Mouse (Mus musculus): Measurements from ENCODE around the gene Fads3. TPM values are rescaled to one million over a fixed set of nuclear protein-coding genes. Genes with fewer than 3 reads are reported as not detected.

Fads3 gene
- polyA plus RNA-seq, 1 experiment from 2014 or later = 1.2 TPM

DNA sequence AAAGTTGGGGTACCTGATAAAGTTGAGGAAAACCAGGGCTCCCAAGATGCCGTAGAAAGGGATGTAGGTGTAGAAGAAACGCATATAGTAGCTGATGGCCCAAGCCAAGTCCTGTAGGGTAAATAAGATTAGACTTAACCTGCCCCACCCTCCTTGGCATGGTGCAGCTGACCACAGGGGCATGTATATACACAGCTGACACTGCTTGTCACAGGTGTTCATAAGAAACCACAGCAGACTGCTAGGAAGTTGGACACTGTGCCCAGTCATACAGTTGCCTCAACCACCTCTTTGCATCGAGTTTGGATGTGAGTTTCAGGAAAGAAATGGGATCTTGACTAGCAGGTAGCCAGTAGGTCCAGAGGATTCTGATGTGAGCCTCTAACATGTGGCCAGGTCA is 25.1 kb downstream of the Fads3 start:
- no peak for DNase-seq (ENCODE audit: low spot score)

- no peak for DNase-seq (ENCODE audit: low spot score)
Observed at GRCm38 (mm10) chr19:10067701-10068100, 26.3 kb downstream of the Fads3 start.

DNA sequence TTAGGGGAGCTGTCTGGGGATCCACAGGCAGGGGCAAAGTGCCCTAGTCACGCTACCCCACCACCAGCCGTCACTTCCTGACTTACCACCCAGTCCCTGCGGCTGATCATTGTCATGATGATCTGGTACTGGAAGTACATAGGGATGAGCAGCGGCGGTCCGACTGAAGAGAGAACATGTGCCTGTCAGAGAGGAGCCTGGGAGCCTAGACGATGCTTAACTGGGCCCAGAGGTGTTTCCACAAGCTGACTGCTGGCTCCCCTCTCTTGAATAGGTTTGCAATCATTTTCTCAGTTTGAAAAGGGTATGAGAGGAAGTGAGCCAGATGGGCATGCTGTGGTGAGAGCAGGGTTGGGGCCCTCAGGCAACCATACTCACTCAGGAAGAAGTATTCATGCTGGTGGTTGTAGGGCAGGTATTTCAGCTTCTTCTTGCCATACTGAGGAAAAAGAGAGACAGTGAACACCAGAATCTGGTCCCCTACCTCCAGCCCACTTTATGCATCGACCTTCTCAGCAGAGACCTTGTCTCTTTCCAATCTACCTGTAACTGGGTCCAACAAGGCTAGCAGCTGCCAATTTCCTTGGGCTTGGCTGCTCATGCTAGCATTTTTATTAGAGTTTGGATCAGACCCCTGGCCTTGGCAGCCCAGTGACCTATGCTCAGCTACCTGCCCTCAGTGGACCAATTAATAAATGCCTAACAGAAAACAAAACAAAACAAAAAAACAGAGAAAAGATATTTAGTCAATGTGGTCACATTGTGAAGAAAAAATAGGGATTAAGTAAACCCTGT is 29.0 kb downstream of the Fads3 start:
- DNase-seq (ENCODE audit: low spot score) = peak; percentile 57

- DNase-seq (ENCODE audit: low spot score) = no peak
Observed at GRCm38 (mm10) chr19:10071166-10071565, 29.8 kb downstream of the Fads3 start.

DNA sequence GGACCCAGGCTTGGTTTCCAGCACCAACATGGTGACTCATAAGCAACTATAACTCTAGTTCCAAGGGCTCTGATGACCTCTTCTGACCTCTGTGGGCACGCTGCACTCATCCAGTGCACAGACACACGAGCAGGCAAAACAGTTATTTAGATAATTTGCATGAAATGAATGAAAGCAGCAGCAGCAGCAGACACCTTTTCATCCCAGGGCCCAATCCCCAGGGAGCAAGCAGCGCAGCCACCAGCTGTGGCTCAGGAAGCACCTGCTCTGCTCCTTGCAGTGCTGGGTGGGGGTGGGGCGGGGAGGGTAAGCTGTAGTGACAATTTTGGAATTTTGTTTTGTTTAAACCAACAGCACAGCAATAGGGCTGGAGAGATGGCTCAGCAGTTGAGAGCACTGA is 30.5 kb downstream of the Fads3 start:
- no peak for DNase-seq (ENCODE audit: low spot score)

- DNase-seq (ENCODE audit: low spot score) = no peak
Observed at GRCm38 (mm10) chr19:10073145-10073544, 31.8 kb downstream of the Fads3 start.

GRCm38 (mm10) chr19:10078392-10078791 is 37.0 kb downstream of the Fads3 start:
- no peak for DNase-seq (ENCODE audit: low spot score)

DNA sequence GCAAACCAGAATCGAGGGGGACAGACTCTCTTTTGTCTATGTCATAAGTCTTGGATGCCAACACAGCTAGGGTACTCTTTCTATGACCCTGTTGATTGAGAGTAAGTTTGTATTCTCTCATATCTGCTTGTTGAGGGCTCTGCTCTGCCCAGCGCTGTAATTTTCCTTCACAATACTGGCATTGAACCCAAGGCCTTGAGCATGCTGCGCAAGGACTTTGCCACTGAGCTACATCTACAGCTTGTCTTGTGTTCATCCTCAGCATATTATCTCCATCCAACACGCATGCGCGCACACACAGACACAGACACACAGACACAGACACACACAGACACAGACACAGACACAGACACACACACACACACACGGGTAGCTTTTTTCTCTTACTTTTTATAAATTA is 39.0 kb downstream of the Fads3 start:
- DNase-seq (ENCODE audit: low spot score) = no peak

DNA sequence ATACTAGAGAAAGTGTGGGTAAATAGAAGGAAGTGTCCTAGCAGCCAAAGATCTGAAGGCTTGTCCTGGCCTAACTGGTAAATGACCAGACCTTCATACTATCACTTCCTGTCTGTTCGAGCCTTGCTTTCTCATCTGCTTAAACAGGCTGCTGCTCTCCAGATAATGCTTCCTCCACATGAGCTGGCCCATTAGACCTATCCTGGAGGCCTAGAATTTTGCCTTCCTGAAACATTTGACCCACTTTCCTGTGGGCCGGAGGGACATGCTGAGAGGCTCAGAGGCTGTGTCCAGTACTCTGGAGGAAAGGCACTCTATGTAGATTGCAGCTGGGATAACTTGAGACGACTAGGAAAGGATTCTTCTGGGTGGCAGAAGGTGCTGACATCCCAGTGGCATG is 40.7 kb downstream of the Fads3 start:
- no peak for DNase-seq (ENCODE audit: low spot score)

DNA sequence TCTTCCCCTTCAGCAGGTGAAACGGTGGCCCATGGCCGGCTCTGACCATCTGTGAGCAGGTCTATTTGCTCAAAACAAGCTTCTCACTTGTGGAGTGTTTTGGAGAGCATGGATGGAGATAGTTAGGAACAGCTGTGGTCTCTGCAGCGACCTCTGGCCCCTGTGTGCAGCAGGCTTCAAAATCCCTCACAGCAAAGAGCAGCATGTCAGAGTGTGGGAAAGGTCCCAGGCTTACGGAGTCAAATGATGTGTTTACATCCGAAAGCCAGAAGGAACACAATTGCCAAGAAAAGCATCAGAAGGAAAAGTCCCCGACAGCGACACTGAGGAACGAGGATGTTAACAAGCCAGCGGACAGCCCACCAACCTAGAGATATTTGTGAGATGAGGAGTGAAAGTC is 44.1 kb downstream of the Fads3 start:
- DNase-seq (ENCODE audit: low spot score) = no peak

GRCm38 (mm10) chr19:10086976-10087375 is 45.6 kb downstream of the Fads3 start:
- no peak for DNase-seq (ENCODE audit: low spot score)

GRCm38 (mm10) chr19:10093829-10094228 is 52.5 kb downstream of the Fads3 start:
- no peak for DNase-seq (ENCODE audit: low spot score)

DNA sequence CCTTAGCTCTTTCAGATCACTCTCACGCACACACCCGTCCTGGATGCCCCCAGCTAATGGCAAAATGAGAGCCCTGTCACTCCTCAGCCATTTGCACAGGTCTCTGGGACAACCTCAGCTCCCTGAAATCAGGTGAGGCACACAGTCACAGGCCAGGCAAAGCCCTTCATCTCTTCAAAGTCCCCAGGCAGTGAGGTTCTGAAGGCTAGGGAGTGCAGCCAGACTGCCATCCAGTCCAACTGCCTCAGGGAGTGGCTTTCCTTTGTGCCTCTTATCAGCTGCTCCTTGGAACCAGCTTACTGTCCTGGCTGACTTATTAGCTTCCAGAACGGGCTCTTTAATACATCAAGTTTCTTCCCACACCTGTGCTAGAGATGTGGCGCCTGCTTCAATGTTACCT is 53.3 kb downstream of the Fads3 start:
- no peak for DNase-seq (ENCODE audit: low spot score)

GRCm38 (mm10) chr19:10096371-10096876 is 55.1 kb downstream of the Fads3 start:
- DNase-seq (ENCODE audit: low spot score) = no peak

GRCm38 (mm10) chr19:10097826-10098225 is 56.5 kb downstream of the Fads3 start:
- no peak for DNase-seq (ENCODE audit: low spot score)

- DNase-seq (ENCODE audit: low spot score) = peak; percentile 81
Observed at GRCm38 (mm10) chr19:10100631-10101071, 59.3 kb downstream of the Fads3 start.

GRCm38 (mm10) chr19:10101341-10102053 is 60.1 kb downstream of the Fads3 start, which contains the start of gene Fads2:
TSS of gene Fads2 (minus strand) at chr19:10101746.
- peak; percentile 72 for DNase-seq (ENCODE audit: low spot score)

GRCm38 (mm10) chr19:10102054-10102700 is 60.8 kb downstream of the Fads3 start:
- DNase-seq (ENCODE audit: low spot score) = peak; percentile 58

GRCm38 (mm10) chr19:10104234-10104633 is 62.9 kb downstream of the Fads3 start:
- no peak for DNase-seq (ENCODE audit: low spot score)

- no peak for DNase-seq (ENCODE audit: low spot score)
Observed at GRCm38 (mm10) chr19:10105034-10105493, 63.7 kb downstream of the Fads3 start.

DNA sequence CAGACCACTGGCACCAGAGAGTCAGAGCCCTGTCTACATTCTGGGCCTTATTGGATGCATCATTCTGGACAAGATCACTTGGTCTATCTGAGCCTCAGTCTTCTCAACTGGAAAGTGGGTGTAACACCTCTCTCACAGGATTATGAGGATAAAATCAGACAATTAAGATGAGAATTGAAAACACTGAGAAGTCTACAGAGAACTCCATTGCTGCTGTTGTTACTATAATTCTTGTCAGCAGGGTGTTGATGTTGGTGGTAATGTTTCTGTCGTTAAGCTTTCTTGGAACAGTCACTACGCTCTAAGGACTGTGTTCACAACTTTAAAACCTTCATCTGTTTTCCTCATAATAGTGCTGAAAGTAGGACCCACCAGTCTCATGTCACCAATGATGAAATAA is 65.3 kb downstream of the Fads3 start:
- no peak for DNase-seq (ENCODE audit: low spot score)
